Mouse (Mus musculus): ENCODE measurements around the gene Isca2. TPM values are rescaled to one million over a fixed set of nuclear protein-coding genes. Genes with fewer than 3 reads are reported as not detected.

Isca2 gene
- polyA plus RNA-seq, 1 experiment from 2014 or later: 137 TPM

GRCm38 (mm10) chr12:84806010-84806409, 33.0 kb downstream of the Isca2 start:
- ATAC-seq (ENCODE audit: low FRiP score, low read depth): no peak
- WGBS: 73% methylated on average over 1 of the region's 1 CpGs
- no peaks in the 10 kb centered on the region for H3K9me3 ChIP-seq
- H3K36me3 ChIP-seq: no peaks in the 10 kb centered on the region
- H3K27me3 ChIP-seq: no peaks in the 10 kb centered on the region
- no peak overlapping the region for H3K4me2 ChIP-seq
- no peak overlapping the region for H3K4me3 ChIP-seq
- H3K27ac ChIP-seq (replicated peaks): no peak overlapping the region
- no peak overlapping the region for H3K9ac ChIP-seq
- H3K4me1 ChIP-seq (replicated peaks): no peaks in the 10 kb centered on the region

- no peak for ATAC-seq (ENCODE audit: low FRiP score, low read depth)
- Histone ChIP-seq H3K27me3 (no peaks in the 10 kb centered on the region), H3K4me3 (no peak overlapping the region), H3K4me2 (no peak overlapping the region), H3K9me3 (no peaks in the 10 kb centered on the region), H3K36me3 (no peaks in the 10 kb centered on the region), H3K9ac (no peak overlapping the region), H3K4me1 (replicated peaks) (no peaks in the 10 kb centered on the region), H3K27ac (replicated peaks) (no peak overlapping the region)
- 70% methylated on average over 5 of the region's 5 CpGs for WGBS
Observed at GRCm38 (mm10) chr12:84806726-84807125, 33.7 kb downstream of the Isca2 start.

- no peak overlapping the region for H3K9ac ChIP-seq
- H3K4me3 ChIP-seq: no peak overlapping the region
- H3K27ac ChIP-seq (replicated peaks): no peak overlapping the region
- H3K9me3 ChIP-seq: no peaks in the 10 kb centered on the region
- no peak for ATAC-seq (ENCODE audit: low FRiP score, low read depth)
- no peaks in the 10 kb centered on the region for H3K27me3 ChIP-seq
- no peak overlapping the region for H3K4me2 ChIP-seq
- H3K4me1 ChIP-seq (replicated peaks): no peaks in the 10 kb centered on the region
- WGBS: 73% methylated on average over 13 of the region's 13 CpGs
- H3K36me3 ChIP-seq: no peaks in the 10 kb centered on the region
Observed at GRCm38 (mm10) chr12:84807351-84807750, 34.3 kb downstream of the Isca2 start.

- 86% methylated on average over 6 of the region's 6 CpGs for WGBS
- Histone ChIP-seq H3K4me2 (no peak overlapping the region), H3K27me3 (no peaks in the 10 kb centered on the region), H3K36me3 (no peaks in the 10 kb centered on the region), H3K27ac (replicated peaks) (no peak overlapping the region), H3K4me3 (no peak overlapping the region), H3K9ac (no peak overlapping the region), H3K9me3 (no peaks in the 10 kb centered on the region), H3K4me1 (replicated peaks) (no peaks in the 10 kb centered on the region)
- ATAC-seq (ENCODE audit: low FRiP score, low read depth): no peak
Observed at GRCm38 (mm10) chr12:84809033-84809432, 36.0 kb downstream of the Isca2 start.

- H3K9me3 ChIP-seq: no peaks in the 10 kb centered on the region
- H3K27me3 ChIP-seq: no peaks in the 10 kb centered on the region
- no peak overlapping the region for H3K27ac ChIP-seq (replicated peaks)
- H3K4me1 ChIP-seq (replicated peaks): no peaks in the 10 kb centered on the region
- no peak overlapping the region for H3K9ac ChIP-seq
- no peak overlapping the region for H3K4me3 ChIP-seq
- WGBS: 67% methylated on average over 1 of the region's 1 CpGs
- H3K4me2 ChIP-seq: no peak overlapping the region
- ATAC-seq (ENCODE audit: low FRiP score, low read depth): no peak
- H3K36me3 ChIP-seq: no peaks in the 10 kb centered on the region
Observed at GRCm38 (mm10) chr12:84810810-84811209, 37.8 kb downstream of the Isca2 start.

GRCm38 (mm10) chr12:84811510-84811909, 38.5 kb downstream of the Isca2 start:
- no peak for ATAC-seq (ENCODE audit: low FRiP score, low read depth)
- 61% methylated on average over 4 of the region's 4 CpGs for WGBS
- no peak overlapping the region for H3K27ac ChIP-seq (replicated peaks)
- no peak overlapping the region for H3K4me2 ChIP-seq
- no peaks in the 10 kb centered on the region for H3K9me3 ChIP-seq
- no peak overlapping the region for H3K4me3 ChIP-seq
- no peak overlapping the region for H3K9ac ChIP-seq
- H3K36me3 ChIP-seq: no peaks in the 10 kb centered on the region
- no peaks in the 10 kb centered on the region for H3K4me1 ChIP-seq (replicated peaks)
- H3K27me3 ChIP-seq: no peaks in the 10 kb centered on the region

GRCm38 (mm10) chr12:84812004-84812403, 39.0 kb downstream of the Isca2 start:
- no peak overlapping the region for H3K27ac ChIP-seq (replicated peaks)
- no peak overlapping the region for H3K9ac ChIP-seq
- no peak overlapping the region for H3K4me3 ChIP-seq
- H3K4me1 ChIP-seq (replicated peaks): no peaks in the 10 kb centered on the region
- H3K4me2 ChIP-seq: no peak overlapping the region
- ATAC-seq (ENCODE audit: low FRiP score, low read depth): no peak
- 54% methylated on average over 3 of the region's 3 CpGs for WGBS
- no peaks in the 10 kb centered on the region for H3K9me3 ChIP-seq
- no peaks in the 10 kb centered on the region for H3K36me3 ChIP-seq
- H3K27me3 ChIP-seq: no peaks in the 10 kb centered on the region

- no peak overlapping the region for H3K4me2 ChIP-seq
- H3K9ac ChIP-seq: no peak overlapping the region
- no peaks in the 10 kb centered on the region for H3K4me1 ChIP-seq (replicated peaks)
- no peak for ATAC-seq (ENCODE audit: low FRiP score, low read depth)
- 51% methylated on average over 7 of the region's 7 CpGs for WGBS
- no peaks in the 10 kb centered on the region for H3K9me3 ChIP-seq
- H3K27me3 ChIP-seq: no peaks in the 10 kb centered on the region
- no peak overlapping the region for H3K4me3 ChIP-seq
- H3K27ac ChIP-seq (replicated peaks): no peak overlapping the region
- no peaks in the 10 kb centered on the region for H3K36me3 ChIP-seq
Observed at GRCm38 (mm10) chr12:84813773-84814172, 40.7 kb downstream of the Isca2 start.

- no peak overlapping the region for H3K4me3 ChIP-seq
- no peaks in the 10 kb centered on the region for H3K27me3 ChIP-seq
- no peaks in the 10 kb centered on the region for H3K4me1 ChIP-seq (replicated peaks)
- ATAC-seq (ENCODE audit: low FRiP score, low read depth): no peak
- no peak overlapping the region for H3K27ac ChIP-seq (replicated peaks)
- H3K4me2 ChIP-seq: no peak overlapping the region
- 88% methylated on average over 3 of the region's 3 CpGs for WGBS
- H3K36me3 ChIP-seq: no peaks in the 10 kb centered on the region
- no peaks in the 10 kb centered on the region for H3K9me3 ChIP-seq
- no peak overlapping the region for H3K9ac ChIP-seq
Observed at GRCm38 (mm10) chr12:84814663-84815325, 41.7 kb downstream of the Isca2 start.

- Histone ChIP-seq H3K36me3 (no peaks in the 10 kb centered on the region), H3K4me3 (no peak overlapping the region), H3K27ac (replicated peaks) (no peak overlapping the region), H3K9me3 (no peaks in the 10 kb centered on the region), H3K4me2 (no peak overlapping the region), H3K27me3 (no peaks in the 10 kb centered on the region), H3K4me1 (replicated peaks) (no peaks in the 10 kb centered on the region), H3K9ac (no peak overlapping the region)
- 72% methylated on average over 4 of the region's 4 CpGs for WGBS
- ATAC-seq (ENCODE audit: low FRiP score, low read depth): no peak
Observed at GRCm38 (mm10) chr12:84818496-84818895, 45.4 kb downstream of the Isca2 start.

- no peak overlapping the region for H3K4me3 ChIP-seq
- H3K27me3 ChIP-seq: no peaks in the 10 kb centered on the region
- H3K36me3 ChIP-seq: no peaks in the 10 kb centered on the region
- ATAC-seq (ENCODE audit: low FRiP score, low read depth): peak; percentile 34; the same call in 1 of the 2 replicates
- 82% methylated on average over 13 of the region's 13 CpGs for WGBS
- H3K27ac ChIP-seq (replicated peaks): no peak overlapping the region
- H3K4me1 ChIP-seq (replicated peaks): no peaks in the 10 kb centered on the region
- no peak overlapping the region for H3K9ac ChIP-seq
- no peak overlapping the region for H3K4me2 ChIP-seq
- no peaks in the 10 kb centered on the region for H3K9me3 ChIP-seq
Observed at GRCm38 (mm10) chr12:84819236-84820168, 46.5 kb downstream of the Isca2 start.

GRCm38 (mm10) chr12:84823601-84824000, 50.5 kb downstream of the Isca2 start:
- no peak for ATAC-seq (ENCODE audit: low FRiP score, low read depth)
- H3K4me1 ChIP-seq (replicated peaks): 0 out of 2 replicates have a peak, but pooled peaks cover 3% of the 10 kb centered on the region

More at GRCm38 (mm10) chr12:84823601-84824000, 50.5 kb downstream of the Isca2 start:
- 75% methylated on average over 7 of the region's 7 CpGs for WGBS
- H3K4me2 ChIP-seq: no peak overlapping the region
- H3K9ac ChIP-seq: no peak overlapping the region
- no peaks in the 10 kb centered on the region for H3K27me3 ChIP-seq
- no peak overlapping the region for H3K4me3 ChIP-seq
- no peak overlapping the region for H3K27ac ChIP-seq (replicated peaks)
- H3K36me3 ChIP-seq: no peaks in the 10 kb centered on the region
- H3K9me3 ChIP-seq: no peaks in the 10 kb centered on the region

All from hindbrain, embryonic 15.5 days (tissue).